Mouse (Mus musculus): ENCODE results near the gene Actl6b. TPM values are rescaled to one million over a fixed set of nuclear protein-coding genes. Genes with fewer than 3 reads are reported as not detected.

Actl6b gene
- total RNA-seq, 2 experiments from 2014 or later, result not detected

Other genes starting within 250 kb of the Actl6b start
- 235 and 247 TPM in 2 replicates for gene Srrt, start 245.8 kb upstream of the Actl6b start, total RNA-seq (2015; ENCODE audit: low replicate concordance)
- 557 and 577 TPM in 2 replicates for gene Srrt, start 245.8 kb upstream of the Actl6b start, total RNA-seq (2017; ENCODE audit: low replicate concordance)
- gene Trip6, start 239.1 kb upstream of the Actl6b start, total RNA-seq (2015; ENCODE audit: low replicate concordance), result 1.4 TPM in 1 of 2 replicates, not detected in the other
- 1.8 and 7.2 TPM in 2 replicates for gene Trip6, start 239.1 kb upstream of the Actl6b start, total RNA-seq (2017; ENCODE audit: low replicate concordance)
- 0.72 and 1.7 TPM in 2 replicates for gene Slc12a9, start 219.9 kb upstream of the Actl6b start, total RNA-seq (2015; ENCODE audit: low replicate concordance)
- gene Slc12a9, start 219.9 kb upstream of the Actl6b start, total RNA-seq (2017; ENCODE audit: low replicate concordance), result 0.15 and 0.64 TPM in 2 replicates
- gene Ephb4, start 203.4 kb upstream of the Actl6b start, total RNA-seq (2015; ENCODE audit: low replicate concordance), result 0.42 TPM in 1 of 2 replicates, not detected in the other
- gene Ephb4, start 203.4 kb upstream of the Actl6b start, total RNA-seq (2017; ENCODE audit: low replicate concordance), result not detected in 2 replicates
- gene Zan, start 76.5 kb upstream of the Actl6b start, total RNA-seq (2015; ENCODE audit: low replicate concordance), result not detected in 2 replicates
- not detected in 2 replicates for gene Zan, start 76.5 kb upstream of the Actl6b start, total RNA-seq (2017; ENCODE audit: low replicate concordance)
- 2.9 and 23.5 TPM in 2 replicates for gene Pop7, start 51.0 kb upstream of the Actl6b start, total RNA-seq (2015; ENCODE audit: low replicate concordance)
- 0.38 and 10.8 TPM in 2 replicates for gene Pop7, start 51.0 kb upstream of the Actl6b start, total RNA-seq (2017; ENCODE audit: low replicate concordance)
- 5.4 and 5.8 TPM in 2 replicates for gene Gigyf1, start 35.0 kb upstream of the Actl6b start, total RNA-seq (2015; ENCODE audit: low replicate concordance)
- 8.1 and 11.2 TPM in 2 replicates for gene Gigyf1, start 35.0 kb upstream of the Actl6b start, total RNA-seq (2017; ENCODE audit: low replicate concordance)
- not detected in 2 replicates for gene Epo, start 20.3 kb upstream of the Actl6b start, total RNA-seq (2015; ENCODE audit: low replicate concordance)
- gene Epo, start 20.3 kb upstream of the Actl6b start, total RNA-seq (2017; ENCODE audit: low replicate concordance), result not detected in 2 replicates
- 253 and 262 TPM in 2 replicates for gene Gnb2, start 20.0 kb upstream of the Actl6b start, total RNA-seq (2015; ENCODE audit: low replicate concordance)
- gene Gnb2, start 20.0 kb upstream of the Actl6b start, total RNA-seq (2017; ENCODE audit: low replicate concordance), result 152 and 170 TPM in 2 replicates
- 44.9 and 62.0 TPM in 2 replicates for gene Tfr2, start 16.3 kb downstream of the Actl6b start, total RNA-seq (2015; ENCODE audit: low replicate concordance)
- 42.2 and 61.0 TPM in 2 replicates for gene Tfr2, start 16.3 kb downstream of the Actl6b start, total RNA-seq (2017; ENCODE audit: low replicate concordance)
- gene Mospd3, start 47.5 kb downstream of the Actl6b start, total RNA-seq (2015; ENCODE audit: low replicate concordance), result 36.9 and 44.3 TPM in 2 replicates
- 8.5 TPM in 1 of 2 replicates, not detected in the other for gene Mospd3, start 47.5 kb downstream of the Actl6b start, total RNA-seq (2017; ENCODE audit: low replicate concordance)
- gene Pcolce, start 60.3 kb downstream of the Actl6b start, total RNA-seq (2015; ENCODE audit: low replicate concordance), result 1.7 and 3.2 TPM in 2 replicates
- gene Pcolce, start 60.3 kb downstream of the Actl6b start, total RNA-seq (2017; ENCODE audit: low replicate concordance), result 1.0 TPM in 1 of 2 replicates, not detected in the other
- gene Fbxo24, start 75.5 kb downstream of the Actl6b start, total RNA-seq (2015; ENCODE audit: low replicate concordance), result not detected in 2 replicates
- not detected in 2 replicates for gene Fbxo24, start 75.5 kb downstream of the Actl6b start, total RNA-seq (2017; ENCODE audit: low replicate concordance)
- 46.9 and 75.0 TPM in 2 replicates for gene Lrch4, start 75.6 kb downstream of the Actl6b start, total RNA-seq (2015; ENCODE audit: low replicate concordance)
- 32.0 and 37.7 TPM in 2 replicates for gene Lrch4, start 75.6 kb downstream of the Actl6b start, total RNA-seq (2017; ENCODE audit: low replicate concordance)
- 17.3 and 25.2 TPM in 2 replicates for gene Gm20605, start 75.7 kb downstream of the Actl6b start, total RNA-seq (2015; ENCODE audit: low replicate concordance)
- gene Gm20605, start 75.7 kb downstream of the Actl6b start, total RNA-seq (2017; ENCODE audit: low replicate concordance), result 6.1 and 17.1 TPM in 2 replicates
- gene Sap25, start 87.8 kb downstream of the Actl6b start, total RNA-seq (2015; ENCODE audit: low replicate concordance), result 62.5 and 94.1 TPM in 2 replicates
- 7.7 and 15.9 TPM in 2 replicates for gene Sap25, start 87.8 kb downstream of the Actl6b start, total RNA-seq (2017; ENCODE audit: low replicate concordance)
- gene Irs3, start 92.2 kb downstream of the Actl6b start, total RNA-seq (2015; ENCODE audit: low replicate concordance), result not detected in 2 replicates
- gene Irs3, start 92.2 kb downstream of the Actl6b start, total RNA-seq (2017; ENCODE audit: low replicate concordance), result not detected in 2 replicates
- gene Agfg2, start 131.2 kb downstream of the Actl6b start, total RNA-seq (2015; ENCODE audit: low replicate concordance), result 91.4 and 101 TPM in 2 replicates
- 91.5 and 141 TPM in 2 replicates for gene Agfg2, start 131.2 kb downstream of the Actl6b start, total RNA-seq (2017; ENCODE audit: low replicate concordance)
- gene Nyap1, start 188.1 kb downstream of the Actl6b start, total RNA-seq (2015; ENCODE audit: low replicate concordance), result 2.5 TPM in 1 of 2 replicates, not detected in the other
- gene Nyap1, start 188.1 kb downstream of the Actl6b start, total RNA-seq (2017; ENCODE audit: low replicate concordance), result 1.4 and 4.9 TPM in 2 replicates
- 31.0 and 47.9 TPM in 2 replicates for gene Tsc22d4, start 192.2 kb downstream of the Actl6b start, total RNA-seq (2015; ENCODE audit: low replicate concordance)
- gene Tsc22d4, start 192.2 kb downstream of the Actl6b start, total RNA-seq (2017; ENCODE audit: low replicate concordance), result 88.1 and 103 TPM in 2 replicates
- gene Ppp1r35, start 225.3 kb downstream of the Actl6b start, total RNA-seq (2015; ENCODE audit: low replicate concordance), result 43.6 and 45.8 TPM in 2 replicates
- gene Ppp1r35, start 225.3 kb downstream of the Actl6b start, total RNA-seq (2017; ENCODE audit: low replicate concordance), result 28.0 and 51.0 TPM in 2 replicates
- gene Mepce, start 234.1 kb downstream of the Actl6b start, total RNA-seq (2015; ENCODE audit: low replicate concordance), result 45.4 and 50.7 TPM in 2 replicates
- gene Mepce, start 234.1 kb downstream of the Actl6b start, total RNA-seq (2017; ENCODE audit: low replicate concordance), result 8.9 and 22.3 TPM in 2 replicates
- 9.7 and 15.5 TPM in 2 replicates for gene Zcwpw1, start 234.3 kb downstream of the Actl6b start, total RNA-seq (2015; ENCODE audit: low replicate concordance)
- 18.1 and 35.3 TPM in 2 replicates for gene Zcwpw1, start 234.3 kb downstream of the Actl6b start, total RNA-seq (2017; ENCODE audit: low replicate concordance)